Mouse (Mus musculus) myocyte (in vitro differentiated cells): Measurements from ENCODE around the gene Zfp750.

Experiments used
- MAX ChIP-seq: IDR thresholded peaks from one replicate; pipeline ENCODE4 v1.6.1; 2011; ENCODE audit warnings: low read depth, mild to moderate bottlenecking, control low read depth
- MYOD1 ChIP-seq, 3 experiments: IDR thresholded peaks; one replicate each; pipeline ENCODE4 v1.6.1; 2011; ENCODE audit warnings: control low read depth in 2 of 3, low read depth in 2 of 3, mild to moderate bottlenecking in 2 of 3, moderate library complexity in 1 of 3; ENCODE audit not compliant: insufficient read length in 2 of 3, control insufficient read depth in 1 of 3
- POLR2A ChIP-seq: IDR thresholded peaks from one replicate; pipeline ENCODE4 v1.6.1; 2011; ENCODE audit warnings: low read depth, mild to moderate bottlenecking, control low read depth, moderate library complexity; ENCODE audit not compliant: insufficient read length

DNA sequence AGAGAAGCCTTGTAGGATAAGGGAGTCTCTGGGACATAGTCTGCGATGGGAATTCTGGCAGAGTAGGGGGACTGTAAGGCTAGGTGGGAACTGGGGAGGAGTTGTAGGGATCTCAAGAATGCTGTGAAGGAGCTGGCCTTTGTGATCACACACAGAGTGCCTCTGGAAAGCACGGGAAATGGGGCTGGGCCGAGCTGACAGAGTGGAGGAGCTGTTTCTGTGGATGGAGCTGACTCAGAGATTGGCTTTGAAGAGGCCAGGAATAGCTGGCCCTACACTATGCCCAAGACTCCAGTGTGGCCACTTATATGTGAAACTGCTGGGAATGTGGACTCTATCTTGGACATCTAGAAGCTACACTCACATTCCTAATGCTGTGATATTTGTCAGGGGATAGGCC is 17.4 kb upstream of the Zfp750 start:
- TF ChIP-seq POLR2A (no peak), MYOD1 (IDR thresholded peaks at IDR 0.05; ENCODE audit: control insufficient read depth in 1 of 3, insufficient read length in 2 of 3, low read depth in 2 of 3) (no peak), MAX (no peak)
